Mouse (Mus musculus): ENCODE measurements around the gene Pax5. TPM values are rescaled to one million over a fixed set of nuclear protein-coding genes. Genes with fewer than 3 reads are reported as not detected.

Pax5 gene
- total and polyA plus RNA-seq, 3 experiments = 0.69 to 1.0 (median 0.86) TPM

Small RNA genes within 50 kb of the gene (microRNA-seq; reads per million reads assigned to microRNA genes)
- gene Mir5120 = 0 reads per million in 2 experiments

Other genes with a start within 250 kb of the Pax5 start
- gene Zcchc7, start 45.4 kb upstream of the Pax5 start, total RNA-seq (2021) = 10 to 100 TPM; 36.4 to 50.0 TPM
- 5.0 and 5.4 TPM in 2 replicates for gene Zcchc7, start 45.4 kb upstream of the Pax5 start, polyA plus RNA-seq (2012; rRNA removed)